Mouse (Mus musculus) embryonic facial prominence, embryonic 14.5 days (tissue): ENCODE measurements around the gene Atf1. TPM values are rescaled to one million over a fixed set of nuclear protein-coding genes. Genes with fewer than 3 reads are reported as not detected.
"Not testable (repeated sequence)": the region's sequence is repeated elsewhere in the genome, so short reads cannot be mapped to it uniquely, and the experiment has no call there.

Source experiments
- ATAC-seq: fragments of 200-750 bp; cut with Nextera tagmentation; 2 replicates; pipeline ENCODE4 v1.8.0; 2017; ENCODE audit warnings: low read depth, moderate number of reproducible peaks, moderate TSS enrichment
- DNase-seq: peaks from one replicate; pipeline ENCODE4 v3.0.0-alpha.2; 2015; ENCODE audit warnings: low spot score
- H3K27ac ChIP-seq: fragments of 300-500 bp; sonication (generic); replicated peaks from 2 replicates; pipeline ENCODE4 v1.5.1; 2014; ENCODE audit warnings: low read depth, mild to moderate bottlenecking, low read length, moderate library complexity
- H3K27me3 ChIP-seq: fragments of 300-500 bp; sonication (generic); replicated peaks from 2 replicates; pipeline ENCODE4 v1.6.1; 2014; ENCODE audit warnings: low read length; ENCODE audit not compliant: control insufficient read depth, insufficient read depth
- H3K36me3 ChIP-seq: fragments of 300-500 bp; sonication (generic); 2 replicates; pipeline ENCODE4 v1.6.1; 2014; ENCODE audit warnings: low read length, mixed read lengths; ENCODE audit not compliant: control insufficient read depth, insufficient read depth
- H3K4me1 ChIP-seq: fragments of 300-500 bp; sonication (generic); 2 replicates; pipeline ENCODE4 v1.6.1; 2014; ENCODE audit warnings: antibody characterized with exemption, low read length; ENCODE audit not compliant: control insufficient read depth, insufficient read depth
- H3K4me2 ChIP-seq: fragments of 300-500 bp; sonication (generic); 2 replicates; pipeline ENCODE4 v1.6.1; 2014; ENCODE audit warnings: low read depth, mild to moderate bottlenecking, low read length, moderate library complexity, mixed read lengths
- H3K4me3 ChIP-seq: fragments of 300-500 bp; sonication (generic); 2 replicates; pipeline ENCODE4 v1.5.1; 2014; ENCODE audit warnings: low read depth, mild to moderate bottlenecking, low read length
- H3K9ac ChIP-seq: fragments of 300-500 bp; sonication (generic); 2 replicates; pipeline ENCODE4 v1.6.1; 2014; ENCODE audit warnings: low read depth, mild to moderate bottlenecking, low read length, moderate library complexity, mixed read lengths
- H3K9me3 ChIP-seq: fragments of 300-500 bp; sonication (generic); 2 replicates; pipeline ENCODE4 v1.6.1; 2016; ENCODE audit warnings: low read length; ENCODE audit not compliant: control insufficient read depth
- WGBS: fragments of 180-500 bp; shearing (Covaris S2); extraction: QIAGEN DNeasy Blood & Tissue Kit; methylation state at CpG from one replicate; pipeline ENCODE4 v1.1.7; 2014; 5-methylcytosine and 5-hydroxymethylcytosine counted together
- polyA plus RNA-seq: library from polyadenylated mRNA; unstranded; fragments of >200 nt; fragmentation: Nextera tagmentation; extraction: Ambion mirVana; gene quantifications from 2 replicates; pipeline ENCODE4 v1.2.1, GENCODE M21; 2014

Atf1 gene
- polyA plus RNA-seq, 1 experiment from 2014 or later, result 33.5 TPM

DNA sequence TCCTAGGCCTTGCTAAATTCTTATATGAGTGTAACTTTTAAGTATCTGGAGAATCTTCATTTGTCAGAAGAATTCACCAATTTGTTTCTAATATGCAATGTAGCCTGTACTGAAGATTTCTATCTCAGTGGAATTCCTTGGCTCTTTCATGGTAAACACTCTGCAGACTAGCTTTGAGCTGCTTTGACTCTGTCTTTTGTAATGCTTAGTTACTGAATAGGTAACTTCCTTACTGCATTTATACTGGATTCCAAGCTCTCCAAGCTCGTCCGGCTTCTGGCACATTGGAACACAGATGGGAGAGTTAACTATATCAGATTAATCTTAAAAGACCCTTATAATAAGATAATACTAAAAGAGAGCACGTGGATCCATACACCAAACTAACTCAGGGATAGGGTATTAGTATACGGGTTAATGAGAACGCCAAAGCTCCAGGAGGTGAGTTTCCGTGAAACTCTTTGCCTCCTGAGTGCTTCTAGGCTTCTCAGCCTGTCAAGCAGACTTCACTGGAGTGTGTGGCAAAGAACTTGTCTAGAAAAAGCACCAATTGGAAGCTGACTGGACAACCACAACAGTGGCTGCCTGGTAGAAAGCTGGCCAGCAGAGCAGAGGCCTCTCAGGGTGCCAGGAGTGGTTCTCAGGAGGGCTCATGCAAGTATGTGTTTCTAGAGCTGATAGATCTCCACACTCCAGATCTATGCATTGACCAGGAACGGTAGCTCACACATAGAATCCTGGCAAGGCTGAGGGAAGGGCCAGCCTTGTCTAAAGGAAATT, 31.2 kb downstream of the Atf1 start:
- no peak for DNase-seq
- Histone ChIP-seq H3K4me3 (no peak overlapping the region), H3K27me3 (no peaks in the 10 kb centered on the region), H3K4me1 (no peaks in the 10 kb centered on the region), H3K36me3 (peaks cover 63% of the 10 kb centered on the region), H3K9me3 (no peaks in the 10 kb centered on the region), H3K27ac (no peak overlapping the region), H3K4me2 (no peak overlapping the region), H3K9ac (no peak overlapping the region)
- ATAC-seq, result no peak
- 96% methylated on average over 7 of the region's 7 CpGs for WGBS

DNA sequence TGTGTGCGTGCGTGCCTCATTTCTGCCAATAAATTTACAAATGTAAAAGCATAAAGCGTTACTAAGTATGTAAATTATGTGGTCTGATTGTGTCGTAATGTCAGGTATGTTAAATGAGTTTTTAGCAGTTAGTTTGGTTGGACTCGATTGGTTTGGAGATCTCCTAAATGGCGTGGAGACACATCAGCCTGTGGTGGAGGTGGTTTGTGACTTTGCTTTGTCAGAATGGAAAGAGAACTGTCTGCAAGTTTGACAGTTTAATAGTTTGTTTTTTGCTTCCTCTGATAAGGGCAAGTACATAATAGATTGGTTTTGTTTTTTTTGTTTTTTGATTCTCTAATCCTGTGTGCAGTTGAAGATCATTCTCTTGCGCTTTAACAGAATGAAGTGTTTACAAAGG, 32.7 kb downstream of the Atf1 start:
- H3K4me2 ChIP-seq, H3K9me3 ChIP-seq, H3K9ac ChIP-seq, H3K4me3 ChIP-seq, H3K27ac ChIP-seq, H3K27me3 ChIP-seq, DNase-seq, H3K4me1 ChIP-seq, ATAC-seq: not testable (repeated sequence)
- peaks cover 48% of the 10 kb centered on the region for H3K36me3 ChIP-seq
- 89% methylated on average over 6 of the region's 7 CpGs for WGBS

DNA sequence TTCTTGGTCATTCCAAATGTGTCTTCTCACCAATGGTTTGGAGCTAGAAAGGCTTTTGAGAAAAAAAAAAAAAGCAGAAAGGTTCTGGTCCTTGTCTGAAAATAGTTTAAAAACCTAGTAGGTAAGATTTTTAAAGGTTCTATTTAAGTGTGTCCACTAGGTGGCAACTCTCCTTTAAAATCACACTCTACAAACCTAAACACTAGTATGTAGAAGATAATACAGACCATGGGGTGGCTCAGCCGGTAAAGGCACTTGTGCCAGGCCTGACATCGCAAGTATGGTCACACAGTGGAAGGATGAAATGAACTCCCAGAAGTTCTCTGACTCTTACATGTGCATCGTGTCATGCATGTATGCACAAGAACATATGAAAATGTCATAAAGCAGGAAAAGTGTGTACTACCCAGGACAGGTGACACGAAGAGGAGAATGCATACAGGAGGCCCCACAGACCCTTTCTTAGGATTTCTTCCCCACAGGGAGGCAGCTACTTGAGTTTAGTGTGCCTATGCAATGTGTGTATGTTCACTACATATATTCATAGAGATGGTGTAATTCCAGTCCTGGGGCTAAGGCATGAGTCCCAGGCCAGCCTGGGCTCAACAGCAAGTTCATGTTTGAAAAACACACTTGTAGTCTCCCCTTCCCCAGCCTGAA, 35.8 kb downstream of the Atf1 start:
- no peak overlapping the region for H3K4me3 ChIP-seq
- ATAC-seq (peak; percentile 68; the same call in 1 of the 2 replicates), DNase-seq (peak; percentile 50)
- no peak overlapping the region for H3K27ac ChIP-seq
- H3K4me2 ChIP-seq, result no peak overlapping the region
- no peaks in the 10 kb centered on the region for H3K27me3 ChIP-seq
- no peaks in the 10 kb centered on the region for H3K9me3 ChIP-seq
- peaks cover 20% of the 10 kb centered on the region for H3K36me3 ChIP-seq
- no peak overlapping the region for H3K9ac ChIP-seq
- WGBS, result 25% methylated on average over 4 of the region's 4 CpGs
- no peaks in the 10 kb centered on the region for H3K4me1 ChIP-seq

DNA sequence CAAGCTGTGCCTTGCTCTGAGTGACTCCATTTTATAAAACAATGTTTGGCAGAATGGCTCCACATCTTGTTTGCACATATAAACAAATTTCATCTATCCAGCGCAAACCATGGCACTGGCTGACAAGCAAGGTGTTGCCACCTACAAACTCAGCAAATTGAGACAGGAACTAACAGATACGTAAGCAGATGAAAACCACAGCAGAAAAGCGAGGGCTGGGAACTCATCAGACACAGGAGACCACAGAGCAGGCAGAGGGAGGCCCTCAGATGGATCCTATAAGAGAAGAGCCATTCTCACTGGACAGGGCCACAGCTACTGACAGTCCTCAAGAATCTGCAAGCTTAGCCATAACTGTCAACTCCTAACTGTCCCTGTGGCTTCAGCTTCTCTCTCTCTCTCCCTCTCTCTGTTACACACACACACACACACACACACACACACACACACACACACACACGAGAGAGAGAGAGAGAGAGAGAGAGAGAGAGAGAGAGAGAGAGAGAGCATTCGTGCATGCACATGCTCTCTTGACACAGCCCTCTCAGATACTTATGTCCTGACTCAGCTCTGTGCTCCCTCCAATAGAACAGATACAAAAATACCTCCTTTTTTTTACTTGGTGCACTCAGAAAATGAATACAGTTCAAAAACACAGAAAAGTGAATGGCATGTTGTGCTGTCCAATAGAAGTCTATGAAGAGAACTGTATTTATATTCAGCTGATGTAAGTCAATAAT, 38.1 kb downstream of the Atf1 start:
- Histone ChIP-seq H3K36me3 (peaks cover 7% of the 10 kb centered on the region; the same call in 1 of the 2 replicates), H3K9me3 (no peaks in the 10 kb centered on the region), H3K4me1 (no peaks in the 10 kb centered on the region), H3K9ac (no peak overlapping the region), H3K4me3 (no peak overlapping the region), H3K4me2 (no peak overlapping the region), H3K27ac (no peak overlapping the region), H3K27me3 (no peaks in the 10 kb centered on the region)
- WGBS, result 72% methylated on average over 5 of the region's 5 CpGs
- DNase-seq, result no peak
- ATAC-seq, result no peak

DNA sequence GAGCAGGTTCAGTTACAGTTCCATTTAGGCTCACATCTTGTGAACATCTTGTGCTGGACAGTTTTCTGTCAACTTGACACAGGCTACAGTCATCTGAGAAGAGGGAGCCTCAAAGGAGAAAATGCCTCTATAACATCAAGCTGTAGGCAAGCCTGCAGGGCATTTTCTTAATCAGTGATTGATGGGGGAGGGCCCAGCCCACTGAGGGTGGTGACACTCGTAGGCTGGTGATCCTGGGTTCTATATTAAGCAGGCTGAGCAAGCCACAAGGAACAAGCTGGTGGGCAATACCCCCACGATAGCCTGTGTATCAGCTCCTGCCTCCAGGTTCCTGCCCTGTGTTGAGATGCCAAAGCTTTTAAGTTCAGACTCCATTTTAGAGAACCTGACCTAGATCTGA, 41.3 kb downstream of the Atf1 start:
- no peak overlapping the region for H3K27ac ChIP-seq
- no peak overlapping the region for H3K9ac ChIP-seq
- DNase-seq, result no peak
- H3K9me3 ChIP-seq, result no peaks in the 10 kb centered on the region
- no peak overlapping the region for H3K4me2 ChIP-seq
- no peaks in the 10 kb centered on the region for H3K27me3 ChIP-seq
- H3K36me3 ChIP-seq, result no peaks in the 10 kb centered on the region
- H3K4me3 ChIP-seq, result no peak overlapping the region
- ATAC-seq, result no peak
- WGBS, result 79% methylated on average over 2 of the region's 2 CpGs
- H3K4me1 ChIP-seq, result no peaks in the 10 kb centered on the region

DNA sequence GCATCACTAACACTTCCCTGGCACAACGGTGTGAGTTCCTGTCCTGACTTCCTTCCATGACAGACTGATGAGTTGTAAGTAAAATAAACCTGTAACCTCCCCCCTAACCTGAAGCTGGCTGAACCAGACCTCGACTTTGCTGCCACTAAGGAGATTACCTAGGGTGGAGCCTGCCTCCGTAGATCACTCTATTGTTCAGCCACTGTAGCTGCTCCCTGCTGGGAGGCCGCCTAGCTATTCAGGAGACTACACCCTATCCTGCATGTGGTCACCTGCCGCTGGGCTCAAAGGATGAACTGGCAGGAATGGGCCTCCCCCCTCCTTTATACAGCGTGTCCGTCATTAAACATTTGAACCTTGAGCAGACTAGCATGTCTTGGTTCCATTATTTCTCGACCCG, 42.2 kb downstream of the Atf1 start:
- Histone ChIP-seq H3K9ac (no peak overlapping the region), H3K27me3 (no peaks in the 10 kb centered on the region), H3K36me3 (no peaks in the 10 kb centered on the region), H3K4me1 (no peaks in the 10 kb centered on the region), H3K9me3 (no peaks in the 10 kb centered on the region), H3K4me3 (no peak overlapping the region), H3K4me2 (no peak overlapping the region), H3K27ac (no peak overlapping the region)
- ATAC-seq (no peak), DNase-seq (no peak)
- 24% methylated on average over 9 of the region's 9 CpGs for WGBS

DNA sequence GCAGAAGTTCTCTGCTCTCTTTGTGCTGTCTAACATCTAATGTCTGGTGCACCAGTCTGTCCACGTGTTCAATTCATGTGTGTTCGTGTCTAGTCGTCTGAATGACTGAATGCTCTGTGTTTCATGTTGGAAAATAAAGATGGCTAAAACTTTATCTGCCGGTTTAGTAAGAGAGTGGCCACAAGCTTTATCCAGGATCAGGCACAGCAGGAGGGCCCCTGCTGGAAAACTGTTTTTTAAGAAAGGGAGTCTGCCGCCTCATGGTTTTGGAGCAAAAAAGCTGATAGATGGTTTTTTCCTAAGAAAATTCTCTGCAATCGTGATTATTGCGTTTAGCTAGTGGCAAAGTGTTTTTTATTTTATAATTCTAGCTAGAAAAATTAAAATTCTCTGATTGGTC, 43.0 kb downstream of the Atf1 start:
- not testable (repeated sequence) for DNase-seq, H3K4me2 ChIP-seq, H3K36me3 ChIP-seq, H3K4me1 ChIP-seq, H3K4me3 ChIP-seq, H3K9ac ChIP-seq, H3K9me3 ChIP-seq, H3K27me3 ChIP-seq, ATAC-seq, H3K27ac ChIP-seq
- WGBS, result 26% methylated on average over 7 of the region's 7 CpGs

DNA sequence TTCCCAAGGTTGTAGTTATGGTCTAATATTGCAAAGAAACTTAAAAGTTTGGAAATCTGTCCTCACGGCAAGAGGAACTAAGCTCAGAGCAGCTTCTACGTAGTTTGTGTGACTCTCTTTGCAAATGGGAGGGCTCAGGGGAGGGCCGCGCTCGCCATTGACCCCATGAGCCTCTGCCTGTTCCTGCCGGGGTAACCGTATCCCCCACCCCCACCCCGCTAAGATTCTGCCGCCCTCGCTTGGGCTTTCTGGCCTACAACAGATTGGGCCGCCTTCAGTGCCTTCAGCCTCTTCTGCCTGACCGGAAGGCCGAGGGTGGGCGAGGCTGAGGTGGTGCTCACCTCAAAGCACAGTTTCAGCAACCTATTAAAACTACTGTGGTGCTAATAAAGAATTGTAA, 43.8 kb downstream of the Atf1 start:
- H3K36me3 ChIP-seq, result no peaks in the 10 kb centered on the region
- ATAC-seq (no peak), DNase-seq (no peak)
- no peak overlapping the region for H3K4me2 ChIP-seq
- no peaks in the 10 kb centered on the region for H3K9me3 ChIP-seq
- no peaks in the 10 kb centered on the region for H3K27me3 ChIP-seq
- 73% methylated on average over 14 of the region's 14 CpGs for WGBS
- no peak overlapping the region for H3K4me3 ChIP-seq
- H3K27ac ChIP-seq, result no peak overlapping the region
- no peaks in the 10 kb centered on the region for H3K4me1 ChIP-seq
- no peak overlapping the region for H3K9ac ChIP-seq
